Mouse (Mus musculus): Measurements from ENCODE around the gene Atp1b3. TPM values are rescaled to one million over a fixed set of nuclear protein-coding genes. Genes with fewer than 3 reads are reported as not detected.
"Not testable (repeated sequence)": the region's sequence is repeated elsewhere in the genome, so short reads cannot be mapped to it uniquely, and the experiment has no call there.

Atp1b3 gene
- total RNA-seq, 4 experiments from 2014 or later: 173 to 211 (median 196) TPM

DNA sequence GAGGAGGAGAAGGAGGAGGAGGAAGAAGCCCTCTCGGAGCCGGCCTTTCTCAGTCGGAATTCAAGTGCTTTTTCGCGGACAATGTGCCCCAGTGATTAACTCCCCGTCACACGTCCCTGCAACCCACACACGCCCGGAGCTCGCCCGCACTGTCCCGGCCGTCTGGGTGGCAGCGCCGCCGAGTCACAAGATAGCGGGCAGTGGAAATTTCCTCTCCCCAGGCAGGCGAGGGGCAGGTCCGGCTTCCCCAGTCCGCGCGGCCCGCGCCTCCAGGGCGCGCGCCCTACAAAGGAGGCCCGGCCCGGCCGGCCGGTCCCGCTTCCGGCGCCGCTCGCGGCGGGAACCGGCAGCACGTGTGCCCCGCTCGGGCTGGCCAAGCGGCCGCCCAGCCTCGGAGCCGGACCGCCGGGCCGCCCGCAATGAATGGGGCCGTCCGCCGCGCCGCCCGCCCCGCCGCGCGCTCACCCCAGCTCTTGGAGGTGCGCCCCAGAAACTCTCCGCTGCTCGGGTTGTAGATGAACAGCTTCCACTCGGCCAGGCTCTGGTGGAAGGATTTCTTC, 581 bp downstream of the Atp1b3 start:
- peak; percentile 77 for DNase-seq

- DNase-seq: no peak
Measured at GRCm38 (mm10) chr9:96360056-96360455, 4.2 kb downstream of the Atp1b3 start.

DNA sequence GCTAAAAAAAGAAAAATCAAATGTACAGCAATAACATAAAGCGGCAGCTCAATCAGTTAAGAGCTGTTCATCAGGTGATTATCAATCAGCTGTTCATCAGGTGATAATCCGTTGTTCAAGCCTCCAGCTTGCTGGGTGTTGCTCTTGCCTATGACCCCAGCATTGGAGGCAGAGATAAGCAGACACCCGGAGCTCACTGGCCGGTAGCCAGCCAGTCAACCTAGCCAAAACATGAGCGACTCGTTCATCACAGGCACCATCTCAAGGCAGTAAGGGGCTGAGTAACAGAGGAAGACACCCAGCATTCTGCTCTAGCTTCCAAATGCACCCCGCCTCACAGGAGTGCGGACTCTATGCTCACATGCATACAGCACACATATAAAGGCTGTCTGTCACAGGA, 10.4 kb downstream of the Atp1b3 start:
- DNase-seq: no peak

DNA sequence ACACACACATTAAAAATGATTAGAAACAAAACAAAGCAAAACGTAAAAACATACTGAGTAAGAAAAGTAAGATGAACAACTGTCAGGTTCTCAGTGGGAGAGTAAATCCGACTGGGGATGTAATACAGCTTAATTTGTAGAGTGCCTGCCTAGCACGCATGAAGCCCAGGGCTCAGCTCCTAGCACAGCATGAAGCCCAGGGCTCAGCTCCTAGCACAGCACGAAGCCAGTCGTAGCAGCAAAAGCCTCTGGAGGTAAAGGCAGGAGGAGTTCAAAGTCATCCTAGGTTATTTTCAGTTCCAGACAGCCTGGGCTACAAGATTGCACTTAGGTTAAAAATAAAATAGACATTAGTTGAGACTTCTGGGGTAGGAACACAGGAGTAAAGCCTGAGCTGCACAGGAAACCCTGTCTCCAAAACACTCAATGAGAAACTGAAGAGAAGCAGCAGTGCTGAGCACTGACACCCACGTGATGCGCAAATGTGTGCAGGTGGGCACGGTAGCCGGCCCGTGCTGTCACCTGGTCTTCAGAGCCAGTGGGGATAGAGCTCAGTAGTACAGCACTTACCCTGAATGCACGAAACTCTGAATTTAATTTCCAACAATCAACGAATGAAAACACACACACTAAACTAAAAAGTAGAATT, 11.0 kb downstream of the Atp1b3 start:
- no peak for DNase-seq

- not testable (repeated sequence) for DNase-seq
Measured at GRCm38 (mm10) chr9:96351771-96352170, 12.5 kb downstream of the Atp1b3 start.

DNA sequence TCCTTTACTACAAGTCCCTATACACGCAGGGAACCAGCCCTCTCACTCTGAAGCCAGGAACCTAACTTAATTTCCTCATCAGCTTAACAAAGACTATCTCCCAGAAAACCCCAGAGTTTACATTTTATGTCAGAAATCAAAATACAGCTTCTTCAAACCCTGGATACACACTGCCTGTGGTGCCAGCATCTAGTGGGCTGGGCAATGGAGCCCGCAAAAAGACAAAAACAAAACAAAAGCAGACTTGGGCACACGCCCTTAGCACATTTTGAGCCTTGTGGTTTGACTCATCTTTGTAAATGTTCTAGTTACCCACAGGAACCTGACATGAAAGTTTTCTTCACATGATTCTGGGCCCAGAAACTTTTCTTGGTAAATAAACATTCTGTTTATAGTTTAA, 13.8 kb downstream of the Atp1b3 start:
- no peak for DNase-seq

- no peak for DNase-seq
Measured at GRCm38 (mm10) chr9:96350010-96350409, 14.2 kb downstream of the Atp1b3 start.

DNA sequence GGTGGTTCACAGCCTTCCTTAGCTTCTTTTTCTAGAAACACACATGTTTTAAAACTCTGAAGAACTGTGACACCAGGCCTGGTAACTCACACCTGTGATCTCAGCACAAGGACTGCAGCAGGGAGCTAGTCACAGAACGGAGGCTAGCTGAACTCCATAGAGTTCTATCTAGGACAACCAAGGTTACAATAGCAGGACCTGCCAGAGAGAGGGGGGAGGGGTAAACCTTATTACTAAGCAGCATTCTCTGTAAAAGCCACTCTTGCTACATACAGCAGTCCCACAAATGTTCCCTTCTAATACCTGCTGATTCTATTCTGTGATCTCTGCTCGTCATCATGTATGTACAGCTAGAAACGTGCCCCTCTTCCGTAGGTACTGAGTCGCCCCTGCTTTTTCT, 15.4 kb downstream of the Atp1b3 start:
- DNase-seq: no peak

DNA sequence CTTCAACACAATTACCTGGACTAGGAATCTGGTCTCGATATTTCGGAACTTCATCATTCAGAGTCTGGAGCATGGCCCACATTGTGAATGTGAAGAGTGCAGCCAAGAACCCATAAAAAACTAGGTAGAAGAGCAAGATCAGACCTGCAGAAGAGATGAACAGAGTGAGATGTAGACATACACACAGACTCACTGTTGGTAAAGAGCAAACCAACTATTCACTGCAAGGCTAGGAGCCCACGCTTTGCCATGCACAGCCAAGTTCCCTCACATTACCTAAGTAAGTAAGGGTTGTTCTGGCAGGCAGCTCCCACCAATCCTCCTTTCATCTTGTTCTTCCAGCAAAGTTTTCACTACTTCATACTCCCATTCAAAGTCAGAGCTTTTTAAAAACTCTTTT, 18.5 kb downstream of the Atp1b3 start:
- no peak for DNase-seq

- DNase-seq: no peak
Measured at GRCm38 (mm10) chr9:96331146-96331545, 33.1 kb downstream of the Atp1b3 start.

- DNase-seq: no peak
Measured at GRCm38 (mm10) chr9:96328226-96328625, 36.0 kb downstream of the Atp1b3 start.

DNA sequence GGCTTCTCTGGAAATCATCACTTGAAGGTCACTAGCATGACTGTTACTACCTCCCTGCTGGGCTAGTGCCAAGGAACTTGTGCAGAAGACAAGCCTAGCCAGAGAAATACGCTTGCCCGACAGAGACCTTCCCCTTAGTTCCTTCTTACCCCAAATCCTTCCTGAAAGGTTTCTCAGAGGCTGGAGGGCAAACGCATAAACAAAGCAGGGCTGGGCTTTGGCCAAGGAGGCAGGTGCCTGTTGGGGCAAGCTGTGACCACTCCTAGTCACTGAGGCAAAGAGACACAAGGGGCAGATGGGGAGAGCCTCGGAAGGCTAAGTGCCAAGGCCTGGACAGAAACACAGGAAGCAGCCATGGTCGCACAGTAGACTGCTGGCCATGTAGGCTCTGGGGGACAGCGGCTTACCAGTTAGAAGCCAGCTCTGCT, 37.7 kb downstream of the Atp1b3 start:
- DNase-seq: peak; percentile 61

- DNase-seq: no peak
Measured at GRCm38 (mm10) chr9:96324502-96324901, 39.7 kb downstream of the Atp1b3 start.

DNA sequence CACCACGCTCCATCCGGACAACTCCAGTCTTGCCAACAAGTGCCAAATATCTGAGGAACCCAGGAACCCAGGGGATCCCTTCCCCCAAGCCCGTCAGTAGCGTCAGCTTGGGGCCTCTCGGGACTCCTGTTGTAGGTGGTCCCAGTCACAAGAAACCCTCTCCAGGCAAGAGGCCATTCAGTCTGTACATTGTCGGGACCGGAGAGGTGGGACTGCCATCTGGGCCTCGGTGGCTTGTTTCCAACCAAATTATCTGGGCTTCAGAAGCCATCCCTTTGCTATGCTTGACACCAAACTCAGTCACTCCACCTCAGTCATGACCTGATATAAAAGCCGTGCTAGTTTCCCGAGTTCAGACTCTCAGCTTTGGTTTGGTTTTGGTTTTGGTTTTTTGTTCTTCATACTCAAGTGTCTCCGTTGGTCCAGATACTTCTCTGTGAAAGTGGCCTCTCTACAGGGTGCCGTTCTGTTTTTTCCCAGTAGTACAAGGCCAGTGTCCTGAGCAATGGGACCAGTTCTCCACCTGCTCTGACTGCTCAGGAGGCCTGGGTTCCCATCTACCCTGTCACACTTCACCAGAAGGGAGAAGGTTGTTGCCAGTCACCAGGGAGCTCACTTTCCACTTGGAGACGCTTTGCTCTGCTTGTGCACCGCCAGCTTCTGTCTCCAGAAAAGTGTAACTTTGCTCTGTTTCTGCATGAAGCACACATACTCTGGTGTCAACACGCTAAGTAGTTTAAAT, 41.7 kb downstream of the Atp1b3 start:
- no peak for DNase-seq

GRCm38 (mm10) chr9:96320551-96320980, 43.7 kb downstream of the Atp1b3 start:
- DNase-seq: no peak

DNA sequence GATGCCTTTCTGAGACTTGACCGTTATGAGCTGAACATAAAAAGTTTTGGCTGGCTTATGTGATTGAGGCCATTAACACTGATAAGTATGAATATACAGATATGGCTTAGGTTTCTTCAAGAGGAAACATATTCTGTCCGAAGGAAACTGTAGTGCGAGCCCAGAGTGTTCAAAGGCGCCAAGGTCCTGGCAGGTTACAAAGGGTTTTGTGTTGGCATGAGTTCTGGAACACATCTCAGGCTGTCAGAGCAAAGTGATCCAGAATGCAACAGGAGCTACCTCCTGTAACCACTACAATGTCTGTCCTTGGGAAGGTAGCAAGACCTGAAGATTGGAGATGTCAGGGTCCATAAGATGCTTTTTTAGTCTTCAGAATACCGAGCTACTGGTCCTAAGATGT, 44.9 kb downstream of the Atp1b3 start:
- no peak for DNase-seq

GRCm38 (mm10) chr9:96312074-96312473, 52.2 kb downstream of the Atp1b3 start:
- no peak for DNase-seq

DNA sequence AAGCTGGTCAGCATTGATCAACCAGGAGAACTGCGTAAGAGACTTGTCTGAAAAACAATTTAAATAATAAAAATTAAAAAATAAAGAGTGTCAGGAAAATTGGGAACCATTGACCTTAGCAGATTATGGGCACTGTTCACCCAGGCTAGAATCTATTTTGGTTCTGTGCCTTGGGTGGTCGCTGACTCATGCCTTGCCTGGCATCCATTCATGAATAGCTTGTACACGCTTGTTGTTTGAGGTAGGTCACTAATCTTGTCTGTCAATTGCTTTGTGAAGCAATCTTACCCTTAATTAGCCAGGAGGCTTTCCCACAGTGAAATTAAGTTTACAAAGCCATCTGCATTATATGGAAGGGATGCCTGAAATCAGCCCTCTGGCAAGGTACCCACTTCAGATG, 55.4 kb downstream of the Atp1b3 start:
- no peak for DNase-seq

DNA sequence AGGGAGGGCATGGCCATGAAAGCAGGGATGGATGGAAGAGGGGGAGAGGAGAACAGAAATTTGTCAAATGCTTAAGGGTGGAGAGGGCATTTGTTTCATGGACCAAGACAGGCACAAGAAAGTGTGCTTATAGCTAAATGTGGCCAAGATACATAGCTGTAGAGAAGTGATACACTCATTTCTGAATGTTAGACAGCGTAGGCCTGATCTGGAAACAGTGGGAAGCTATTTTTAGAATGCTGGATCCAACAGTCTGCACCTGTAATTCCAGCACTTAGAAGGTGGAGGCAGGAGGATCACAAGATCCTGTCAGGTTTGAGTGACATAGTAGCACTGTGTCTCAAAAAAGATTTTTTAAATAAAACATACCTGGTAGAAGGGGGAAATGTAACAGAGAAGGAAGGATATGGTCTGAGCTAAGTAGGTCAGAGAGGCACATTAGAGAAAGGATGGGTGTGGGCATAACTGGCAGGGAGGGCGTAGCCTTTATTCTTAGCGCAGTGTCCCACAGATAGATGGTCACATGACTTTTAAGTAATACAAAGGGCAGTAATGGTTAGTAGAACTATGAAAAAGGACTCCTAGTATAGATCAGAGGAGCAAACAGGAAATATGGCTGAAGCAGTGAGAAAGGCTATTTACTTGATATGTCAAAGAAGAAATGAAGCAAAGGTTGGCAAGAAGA, 64.8 kb downstream of the Atp1b3 start:
- no peak for DNase-seq

DNA sequence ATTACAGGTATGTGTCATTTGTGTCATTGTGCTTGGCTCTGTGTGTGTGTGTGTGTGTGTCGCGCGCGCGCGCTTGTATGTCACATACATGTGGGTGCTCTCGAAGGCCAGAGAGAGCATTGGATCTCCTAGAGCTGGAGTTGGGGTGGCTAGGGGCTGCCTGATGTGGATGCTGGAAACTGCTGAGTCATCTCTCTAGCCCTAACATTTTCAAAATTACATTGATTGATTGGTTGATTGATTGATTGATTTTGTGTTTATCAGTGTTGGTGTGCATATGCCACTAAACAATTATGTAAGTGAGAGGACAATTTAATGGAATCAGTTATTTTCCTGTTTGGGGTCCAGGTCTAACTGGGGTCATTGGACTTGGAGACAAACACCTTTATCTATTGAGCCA, 72.1 kb downstream of the Atp1b3 start:
- DNase-seq: no peak

DNA sequence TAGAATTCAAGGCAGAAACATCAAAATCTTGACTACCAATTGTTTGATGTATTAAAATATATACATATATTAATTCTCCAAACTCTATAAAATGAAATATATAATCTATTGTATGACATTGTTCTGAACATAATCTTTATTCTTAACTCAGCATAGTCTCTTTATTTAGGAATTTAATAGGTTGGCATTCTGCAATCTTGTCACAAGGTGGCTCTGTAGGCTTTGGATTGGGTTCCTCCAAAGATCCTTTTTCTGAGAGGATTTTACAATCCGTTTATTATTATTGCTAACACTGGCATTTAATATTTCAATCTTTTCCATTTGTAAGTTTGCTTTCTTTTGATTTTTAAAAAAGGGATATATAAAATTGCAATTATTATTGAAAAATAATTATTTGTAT, 79.3 kb downstream of the Atp1b3 start:
- DNase-seq: no peak
